Mouse (Mus musculus): ENCODE data around the gene Dmrta2. TPM values are rescaled to one million over a fixed set of nuclear protein-coding genes. Genes with fewer than 3 reads are reported as not detected.

Gene Dmrta2
- polyA plus RNA-seq, 1 experiment = not detected

DNA sequence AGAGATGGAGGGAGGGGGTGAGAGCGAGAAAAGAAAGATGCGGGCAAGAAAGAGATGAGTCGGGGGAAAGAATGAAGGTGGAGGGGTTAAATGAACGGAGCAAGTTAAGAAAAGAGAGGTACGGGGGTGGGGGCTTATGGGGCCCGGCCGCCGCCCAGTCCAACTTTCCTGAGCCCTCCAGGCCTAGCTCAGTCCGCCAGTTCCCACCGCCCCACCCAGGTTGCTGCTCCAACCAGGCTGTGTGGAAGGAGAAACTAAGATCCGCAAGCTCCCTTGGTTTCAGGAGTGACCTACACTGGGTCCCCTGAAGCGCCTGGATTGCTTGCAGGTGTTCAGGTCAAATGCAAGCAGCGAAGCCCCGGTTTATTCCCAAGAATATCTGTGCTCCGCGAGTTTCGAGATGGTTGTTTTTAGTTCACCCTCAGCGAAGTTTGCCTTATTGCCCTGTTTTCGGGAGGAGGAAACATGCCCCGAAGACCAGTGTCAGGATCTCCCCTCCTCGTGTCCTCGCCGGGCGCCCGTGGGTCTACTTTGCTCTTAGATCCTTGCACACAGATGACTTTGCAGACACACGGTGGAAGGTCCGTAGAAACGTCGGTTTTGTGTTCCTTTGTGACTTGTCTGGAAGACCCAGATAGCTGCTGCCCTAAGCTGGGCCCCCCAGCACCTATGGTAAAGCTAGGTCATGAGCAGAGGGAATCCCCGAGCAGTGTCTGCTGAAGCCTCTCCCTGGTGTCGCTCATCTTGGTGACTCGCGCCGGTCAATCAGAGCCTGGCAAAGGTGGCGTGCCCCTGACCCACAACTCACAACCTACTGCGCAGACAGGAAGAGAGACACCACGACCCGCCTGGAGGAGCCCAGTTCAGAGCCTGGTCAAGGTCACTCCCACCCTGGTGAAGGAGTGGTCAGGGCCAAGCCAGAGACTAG is 6.9 kb downstream of the Dmrta2 start:
- no peak overlapping the region for H3K27ac ChIP-seq (replicated peaks; ENCODE audit: low read depth, low read length)
- peaks cover 7% of the 10 kb centered on the region; the same call in 1 of the 2 replicates for H3K4me1 ChIP-seq (ENCODE audit: control insufficient read depth, insufficient read depth, insufficient read length, low read length)
- no peak overlapping the region for H3K4me3 ChIP-seq (ENCODE audit: insufficient read depth, low read depth, low read length)

- Histone ChIP-seq H3K27ac (replicated peaks; ENCODE audit: low read depth, low read length) (no peak overlapping the region), H3K4me3 (ENCODE audit: insufficient read depth, low read depth, low read length) (no peak overlapping the region), H3K4me1 (ENCODE audit: control insufficient read depth, insufficient read depth, insufficient read length, low read length) (peaks cover 7% of the 10 kb centered on the region; the same call in 1 of the 2 replicates)
Observed at GRCm38 (mm10) chr4:109985424-109986172, 7.7 kb downstream of the Dmrta2 start.

- no peak overlapping the region for H3K27ac ChIP-seq (replicated peaks; ENCODE audit: low read depth, low read length)
- H3K4me3 ChIP-seq (ENCODE audit: insufficient read depth, low read depth, low read length) = no peak overlapping the region
- H3K4me1 ChIP-seq (ENCODE audit: control insufficient read depth, insufficient read depth, insufficient read length, low read length) = peaks cover 7% of the 10 kb centered on the region; the same call in 1 of the 2 replicates
Observed at GRCm38 (mm10) chr4:109986301-109986700, 8.4 kb downstream of the Dmrta2 start.

DNA sequence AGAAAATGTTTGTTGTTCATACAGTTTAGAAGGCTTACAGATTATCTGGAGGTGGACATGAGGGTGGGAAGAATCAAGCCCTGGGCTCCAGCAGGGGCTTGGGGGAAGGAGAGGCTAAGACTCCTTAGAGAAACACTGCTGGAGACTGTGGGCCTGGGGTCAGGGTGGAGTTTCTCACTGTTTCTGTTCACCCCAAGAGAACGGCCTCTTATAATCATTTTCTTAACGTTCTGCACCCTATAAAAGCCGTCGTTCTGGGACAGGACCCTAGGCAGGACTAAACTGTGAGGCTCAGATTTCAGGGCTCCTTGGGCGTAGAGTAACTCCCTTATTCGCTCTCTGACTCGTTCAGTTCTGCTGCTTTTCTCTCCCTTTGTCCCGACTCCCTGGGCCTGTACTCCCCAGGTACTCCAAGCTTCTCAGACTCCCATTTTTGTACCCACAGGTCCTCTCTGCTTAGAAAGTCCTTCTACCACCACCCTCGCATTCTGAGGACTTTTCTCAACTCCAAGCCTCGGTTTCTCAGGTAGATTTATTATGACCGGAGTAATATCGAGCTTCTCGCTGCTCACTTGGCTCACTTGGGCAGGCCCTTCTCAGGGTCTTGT is 9.0 kb downstream of the Dmrta2 start:
- Histone ChIP-seq H3K4me1 (ENCODE audit: control insufficient read depth, insufficient read depth, insufficient read length, low read length) (peaks cover 7% of the 10 kb centered on the region; the same call in 1 of the 2 replicates), H3K27ac (replicated peaks; ENCODE audit: low read depth, low read length) (no peak overlapping the region)

GRCm38 (mm10) chr4:109987560-109988362 is 9.9 kb downstream of the Dmrta2 start:
- H3K4me1 ChIP-seq (ENCODE audit: control insufficient read depth, insufficient read depth, insufficient read length, low read length) = peaks cover 7% of the 10 kb centered on the region; the same call in 1 of the 2 replicates
- no peak overlapping the region for H3K27ac ChIP-seq (replicated peaks; ENCODE audit: low read depth, low read length)
- no peak overlapping the region for H3K4me3 ChIP-seq (ENCODE audit: insufficient read depth, low read depth, low read length)

More for the DNA sequence above, 9.0 kb downstream of the Dmrta2 start:
- no peak overlapping the region for H3K4me3 ChIP-seq (ENCODE audit: insufficient read depth, low read depth, low read length)

GRCm38 (mm10) chr4:109988411-109988810 is 10.6 kb downstream of the Dmrta2 start:
- Histone ChIP-seq H3K4me3 (ENCODE audit: insufficient read depth, low read depth, low read length) (no peak overlapping the region), H3K27ac (replicated peaks; ENCODE audit: low read depth, low read length) (no peak overlapping the region), H3K4me1 (ENCODE audit: control insufficient read depth, insufficient read depth, insufficient read length, low read length) (peaks cover 5% of the 10 kb centered on the region; the same call in 1 of the 2 replicates)

DNA sequence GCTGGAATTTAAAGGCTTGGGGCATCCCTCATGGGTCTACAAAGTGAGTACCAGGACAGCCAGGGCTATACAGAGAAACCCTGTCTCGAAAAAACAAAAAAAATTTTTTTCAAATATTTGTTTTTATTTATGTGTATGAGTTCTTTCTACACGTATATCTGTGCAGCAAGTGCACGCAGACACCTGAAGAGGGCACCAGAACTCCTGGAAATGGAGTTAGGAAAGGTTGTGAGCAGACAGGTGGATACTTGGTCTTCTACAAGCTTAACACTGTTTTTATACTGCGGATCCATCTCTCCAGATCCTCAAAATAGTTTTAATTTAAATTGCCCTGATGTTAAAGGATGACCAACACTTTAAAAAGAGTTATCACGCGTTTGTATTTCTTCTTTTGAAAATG is 11.4 kb downstream of the Dmrta2 start:
- no peak overlapping the region for H3K27ac ChIP-seq (replicated peaks; ENCODE audit: low read depth, low read length)
- no peaks in the 10 kb centered on the region for H3K4me1 ChIP-seq (ENCODE audit: control insufficient read depth, insufficient read depth, insufficient read length, low read length)
- H3K4me3 ChIP-seq (ENCODE audit: insufficient read depth, low read depth, low read length) = no peak overlapping the region

- H3K4me1 ChIP-seq (ENCODE audit: control insufficient read depth, insufficient read depth, insufficient read length, low read length) = no peaks in the 10 kb centered on the region
- H3K27ac ChIP-seq (replicated peaks; ENCODE audit: low read depth, low read length) = no peak overlapping the region
- no peak overlapping the region for H3K4me3 ChIP-seq (ENCODE audit: insufficient read depth, low read depth, low read length)
Observed at GRCm38 (mm10) chr4:110006044-110006443, 28.2 kb downstream of the Dmrta2 start.

GRCm38 (mm10) chr4:110019145-110019544 is 41.3 kb downstream of the Dmrta2 start:
- Histone ChIP-seq H3K4me3 (ENCODE audit: insufficient read depth, low read depth, low read length) (no peak overlapping the region), H3K4me1 (ENCODE audit: control insufficient read depth, insufficient read depth, insufficient read length, low read length) (no peaks in the 10 kb centered on the region), H3K27ac (replicated peaks; ENCODE audit: low read depth, low read length) (no peak overlapping the region)

DNA sequence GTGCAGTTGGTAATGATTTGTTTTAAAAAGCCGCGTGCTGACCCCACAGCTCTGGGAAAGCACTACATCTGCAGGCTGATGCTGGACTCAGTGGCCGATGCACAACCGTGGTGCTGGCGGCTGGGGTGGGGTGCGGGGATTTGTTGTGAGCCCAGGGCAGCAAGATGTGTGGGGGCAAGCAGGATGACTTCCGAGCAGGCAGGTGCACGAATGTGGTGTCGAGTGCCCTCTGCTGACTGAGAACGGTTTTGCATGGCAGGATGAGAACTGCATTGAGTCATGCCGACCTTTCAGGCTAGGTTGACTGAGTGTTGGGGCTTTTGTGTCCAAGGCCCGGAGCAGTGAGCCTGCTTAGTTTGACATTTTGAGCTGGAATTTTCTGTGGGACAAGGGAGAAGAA is 42.4 kb downstream of the Dmrta2 start:
- Histone ChIP-seq H3K27ac (replicated peaks; ENCODE audit: low read depth, low read length) (no peak overlapping the region), H3K4me3 (ENCODE audit: insufficient read depth, low read depth, low read length) (no peak overlapping the region), H3K4me1 (ENCODE audit: control insufficient read depth, insufficient read depth, insufficient read length, low read length) (no peaks in the 10 kb centered on the region)

DNA sequence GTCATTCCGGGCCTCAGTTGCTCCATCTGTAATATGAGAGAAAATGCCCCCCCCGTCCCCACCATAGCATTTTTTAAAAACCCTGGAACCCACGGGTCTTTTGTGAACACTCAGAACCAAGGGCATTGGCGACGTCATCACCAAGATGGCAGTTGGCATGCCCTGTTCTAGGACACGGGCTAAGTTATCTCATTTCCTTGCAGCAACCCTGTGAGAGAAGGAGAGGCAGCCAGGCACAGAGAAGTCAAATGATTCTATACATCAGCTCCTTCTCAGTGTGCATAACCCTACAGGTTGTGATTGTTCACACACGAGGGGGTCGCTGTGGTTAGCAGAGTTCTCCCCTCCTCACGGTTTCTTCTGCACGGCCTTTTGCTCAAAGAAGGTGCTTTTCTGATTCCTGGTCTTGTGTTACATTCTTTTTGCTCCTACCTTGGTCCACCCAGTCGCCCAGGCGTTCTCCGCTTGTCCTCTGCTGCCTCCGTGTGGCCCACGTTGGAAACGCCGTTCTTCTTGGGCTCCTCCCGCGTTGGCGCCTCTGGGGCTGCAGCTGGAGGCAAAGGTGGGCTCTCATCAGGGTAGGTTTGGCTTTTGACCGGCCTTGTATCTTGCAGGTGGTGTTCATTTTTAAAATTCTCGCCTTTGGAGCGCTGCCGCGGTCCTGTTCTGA is 44.2 kb downstream of the Dmrta2 start:
- H3K27ac ChIP-seq (replicated peaks; ENCODE audit: low read depth, low read length) = no peak overlapping the region
- H3K4me3 ChIP-seq (ENCODE audit: insufficient read depth, low read depth, low read length) = no peak overlapping the region

DNA sequence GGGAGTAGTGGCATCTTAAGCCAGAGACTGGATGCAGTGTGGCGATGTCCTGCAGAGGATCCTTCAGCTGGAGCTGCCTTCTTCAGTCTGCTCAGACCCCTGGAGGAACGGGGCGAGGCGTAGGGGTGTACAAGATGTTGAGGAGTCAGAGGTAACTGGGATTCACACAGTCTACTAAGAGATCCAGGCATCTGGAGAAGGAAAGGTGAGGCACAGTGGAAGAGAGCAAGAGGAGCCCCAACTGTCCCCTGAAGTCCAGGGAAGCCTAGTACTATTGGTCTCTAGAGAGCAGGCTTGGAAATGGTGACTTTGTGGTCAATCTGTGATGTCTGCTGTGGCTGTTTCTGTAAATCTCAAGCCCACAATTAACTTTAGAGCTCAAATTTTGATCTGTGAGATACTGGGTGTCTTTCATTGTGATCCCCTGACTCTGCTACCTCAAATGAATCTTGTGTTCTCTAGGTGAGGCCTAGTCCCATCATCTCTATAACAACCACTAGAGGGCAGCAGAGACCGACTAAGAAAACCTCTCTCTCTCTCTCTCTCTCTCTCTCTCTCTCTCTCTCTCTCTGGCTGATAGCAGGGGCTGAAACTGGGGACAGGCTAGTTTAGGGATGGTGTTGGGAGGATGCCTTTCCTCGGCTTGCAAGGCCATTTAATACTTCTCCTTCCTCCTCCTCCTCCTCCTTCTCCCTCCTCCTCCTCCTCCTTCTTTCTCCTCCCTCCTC is 50.8 kb downstream of the Dmrta2 start:
- H3K4me1 ChIP-seq (ENCODE audit: control insufficient read depth, insufficient read depth, insufficient read length, low read length) = no peaks in the 10 kb centered on the region
- H3K4me3 ChIP-seq (ENCODE audit: insufficient read depth, low read depth, low read length) = no peak overlapping the region
- no peak overlapping the region for H3K27ac ChIP-seq (replicated peaks; ENCODE audit: low read depth, low read length)

More for the DNA sequence above, 44.2 kb downstream of the Dmrta2 start:
- H3K4me1 ChIP-seq (ENCODE audit: control insufficient read depth, insufficient read depth, insufficient read length, low read length) = no peaks in the 10 kb centered on the region

GRCm38 (mm10) chr4:110029446-110029845 is 51.6 kb downstream of the Dmrta2 start:
- H3K27ac ChIP-seq (replicated peaks; ENCODE audit: low read depth, low read length) = no peak overlapping the region
- no peak overlapping the region for H3K4me3 ChIP-seq (ENCODE audit: insufficient read depth, low read depth, low read length)
- H3K4me1 ChIP-seq (ENCODE audit: control insufficient read depth, insufficient read depth, insufficient read length, low read length) = no peaks in the 10 kb centered on the region
